Mouse (Mus musculus): ENCODE measurements around the gene Sox6.

The Sox6 gene

GRCm38 (mm10) chr7:115564359-115565059, 474.1 kb downstream of the Sox6 start:
- no peak for ATAC-seq (ENCODE audit: low TSS enrichment)

- ATAC-seq (ENCODE audit: low TSS enrichment): no peak
Observed at GRCm38 (mm10) chr7:115556677-115557076, 481.9 kb downstream of the Sox6 start.

- ATAC-seq (ENCODE audit: low TSS enrichment): no peak
Observed at GRCm38 (mm10) chr7:115550197-115550804, 488.3 kb downstream of the Sox6 start.

- ATAC-seq (ENCODE audit: low TSS enrichment): no peak
Observed at GRCm38 (mm10) chr7:115549670-115550069, 488.9 kb downstream of the Sox6 start.

GRCm38 (mm10) chr7:115545585-115546374, 492.8 kb downstream of the Sox6 start:
- no peak for ATAC-seq (ENCODE audit: low TSS enrichment)

GRCm38 (mm10) chr7:115543596-115543995, 495.0 kb downstream of the Sox6 start:
- ATAC-seq (ENCODE audit: low TSS enrichment): no peak

GRCm38 (mm10) chr7:115540261-115540660, 498.3 kb downstream of the Sox6 start:
- ATAC-seq (ENCODE audit: low TSS enrichment): no peak

GRCm38 (mm10) chr7:115539003-115539402, 499.6 kb downstream of the Sox6 start:
- ATAC-seq (ENCODE audit: low TSS enrichment): no peak

GRCm38 (mm10) chr7:115537636-115538035, 501.0 kb downstream of the Sox6 start:
- no peak for ATAC-seq (ENCODE audit: low TSS enrichment)

GRCm38 (mm10) chr7:115536521-115536920, 502.1 kb downstream of the Sox6 start:
- ATAC-seq (ENCODE audit: low TSS enrichment): no peak

GRCm38 (mm10) chr7:115531875-115532274, 506.7 kb downstream of the Sox6 start:
- no peak for ATAC-seq (ENCODE audit: low TSS enrichment)

GRCm38 (mm10) chr7:115531217-115531616, 507.4 kb downstream of the Sox6 start:
- no peak for ATAC-seq (ENCODE audit: low TSS enrichment)

GRCm38 (mm10) chr7:115517701-115518100, 520.9 kb downstream of the Sox6 start:
- no peak for ATAC-seq (ENCODE audit: low TSS enrichment)

- ATAC-seq (ENCODE audit: low TSS enrichment): no peak
Observed at GRCm38 (mm10) chr7:115513681-115514080, 524.9 kb downstream of the Sox6 start.

GRCm38 (mm10) chr7:115511777-115512176, 526.8 kb downstream of the Sox6 start:
- ATAC-seq (ENCODE audit: low TSS enrichment): no peak

- no peak for ATAC-seq (ENCODE audit: low TSS enrichment)
Observed at GRCm38 (mm10) chr7:115511091-115511490, 527.5 kb downstream of the Sox6 start.

GRCm38 (mm10) chr7:115510045-115510444, 528.6 kb downstream of the Sox6 start:
- no peak for ATAC-seq (ENCODE audit: low TSS enrichment)

GRCm38 (mm10) chr7:115506385-115506784, 532.2 kb downstream of the Sox6 start:
- ATAC-seq (ENCODE audit: low TSS enrichment): no peak

- ATAC-seq (ENCODE audit: low TSS enrichment): no peak
Observed at GRCm38 (mm10) chr7:115501497-115501896, 537.1 kb downstream of the Sox6 start.

- ATAC-seq (ENCODE audit: low TSS enrichment): no peak
Observed at GRCm38 (mm10) chr7:115500825-115501224, 537.8 kb downstream of the Sox6 start.

GRCm38 (mm10) chr7:115500170-115500569, 538.4 kb downstream of the Sox6 start:
- no peak for ATAC-seq (ENCODE audit: low TSS enrichment)

GRCm38 (mm10) chr7:115491721-115492120, 546.9 kb downstream of the Sox6 start:
- ATAC-seq (ENCODE audit: low TSS enrichment): no peak

GRCm38 (mm10) chr7:115489608-115490007, 549.0 kb downstream of the Sox6 start:
- no peak for ATAC-seq (ENCODE audit: low TSS enrichment)

All from frontal cortex, adult (tissue).